Mouse (Mus musculus): Measurements from ENCODE around the gene Tsga10ip. TPM values are rescaled to one million over a fixed set of nuclear protein-coding genes. Genes with fewer than 3 reads are reported as not detected.

Gene Tsga10ip
- total and polyA plus RNA-seq, 2 experiments from 2014 or later = 0.08 to 0.43 TPM

DNA sequence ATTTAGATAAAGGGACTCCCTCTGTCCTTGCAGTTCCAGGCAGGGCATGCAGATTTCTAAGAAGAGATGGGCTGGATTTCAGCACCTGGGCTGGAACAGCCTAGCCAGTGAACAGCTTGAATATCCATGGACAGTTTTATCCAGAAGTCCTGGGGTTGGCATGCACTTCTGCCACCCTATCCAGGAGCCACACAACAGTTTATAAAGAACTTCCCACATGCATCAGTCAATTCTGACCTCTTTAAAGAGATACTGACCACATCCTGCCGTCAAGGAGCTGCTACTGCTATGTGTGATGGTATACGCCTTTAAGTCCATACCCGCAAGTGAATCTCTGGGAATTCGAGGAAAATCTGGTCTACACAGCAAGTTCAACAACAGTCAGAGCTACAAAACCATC, 26.9 kb upstream of the Tsga10ip start:
- no peaks in the 10 kb centered on the region for H3K4me1 ChIP-seq (ENCODE audit: insufficient read depth)
- TF ChIP-seq CTCF (IDR thresholded peaks at IDR 0.05; ENCODE audit: low read depth) = no peak
- WGBS = 86% methylated on average over 4 of the region's 4 CpGs
- DNase-seq (no peak), ATAC-seq (no peak)
- no peak overlapping the region for H3K4me2 ChIP-seq (ENCODE audit: low read depth)
- peaks cover 14% of the 10 kb centered on the region; the same call in 1 of the 2 replicates for H3K36me3 ChIP-seq (ENCODE audit: insufficient read depth)
- H3K27me3 ChIP-seq (ENCODE audit: insufficient read depth, low read length) = no peaks in the 10 kb centered on the region
- H3K27ac ChIP-seq (ENCODE audit: low read depth, low read length) = no peak overlapping the region
- H3K4me3 ChIP-seq (ENCODE audit: low read depth, low read length) = no peak overlapping the region
- H3K9ac ChIP-seq = no peak overlapping the region
- no peaks in the 10 kb centered on the region for H3K9me3 ChIP-seq (ENCODE audit: low read length)

DNA sequence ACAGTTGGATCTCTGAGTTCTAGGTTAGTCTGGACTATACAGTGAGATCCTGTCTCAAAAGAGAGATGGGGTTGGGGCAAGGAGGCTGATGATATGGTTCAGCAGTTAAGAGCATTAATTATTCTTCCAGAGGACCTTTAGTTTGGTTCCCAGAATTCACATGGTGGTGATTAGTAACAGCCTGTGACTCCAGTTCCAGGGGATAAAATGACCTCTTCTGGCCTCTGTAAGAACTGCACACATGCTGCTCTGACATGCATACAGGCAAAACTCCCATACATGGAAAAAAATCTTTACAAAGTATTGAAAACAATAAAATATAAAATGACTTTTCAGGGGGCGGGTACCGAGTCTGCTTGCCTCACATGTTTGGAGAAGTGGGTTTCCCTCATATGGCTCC, 25.8 kb upstream of the Tsga10ip start:
- Histone ChIP-seq H3K4me2 (ENCODE audit: low read depth) (no peak overlapping the region), H3K27ac (ENCODE audit: low read depth, low read length) (no peak overlapping the region), H3K4me3 (ENCODE audit: low read depth, low read length) (no peak overlapping the region), H3K27me3 (ENCODE audit: insufficient read depth, low read length) (no peaks in the 10 kb centered on the region), H3K9ac (no peak overlapping the region), H3K36me3 (ENCODE audit: insufficient read depth) (peaks cover 14% of the 10 kb centered on the region; the same call in 1 of the 2 replicates), H3K9me3 (ENCODE audit: low read length) (no peaks in the 10 kb centered on the region), H3K4me1 (ENCODE audit: insufficient read depth) (peaks cover 7% of the 10 kb centered on the region; the same call in 1 of the 2 replicates)
- DNase-seq = no peak
- 90% methylated on average over 2 of the region's 2 CpGs for WGBS
- TF ChIP-seq CTCF (IDR thresholded peaks at IDR 0.05; ENCODE audit: low read depth) = peak; percentile 52
- ATAC-seq = no peak

DNA sequence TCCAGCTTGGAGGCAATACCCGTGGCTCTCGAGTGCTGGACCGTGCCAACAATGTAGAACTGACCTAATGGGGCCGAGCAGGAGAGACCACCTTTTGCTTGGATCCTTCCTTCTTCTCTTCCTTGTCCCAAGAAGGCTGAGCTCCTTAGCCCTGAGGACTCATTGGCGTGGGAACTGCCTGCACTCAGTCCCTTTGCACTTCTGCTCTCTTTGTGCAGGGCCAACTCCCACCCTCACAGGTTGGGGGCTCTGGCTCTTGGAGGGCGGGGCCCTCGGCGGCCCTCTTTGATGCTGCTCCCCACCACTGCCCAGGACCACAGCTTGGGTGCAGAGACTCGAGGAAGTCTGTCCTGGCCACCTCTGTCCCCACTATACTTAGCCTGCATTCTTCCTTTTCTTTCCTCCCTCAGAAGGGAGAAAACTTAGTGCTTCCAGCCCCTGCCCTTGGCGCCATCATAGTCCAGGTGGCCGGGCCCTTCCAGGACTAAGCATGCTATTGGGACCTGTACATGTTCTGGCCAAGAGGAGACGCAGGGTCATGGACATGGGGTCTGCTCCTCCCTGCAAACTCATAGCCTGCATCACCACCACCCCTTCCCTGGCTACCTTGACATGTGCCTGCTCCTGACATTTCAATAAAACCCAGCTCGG, 24.4 kb upstream of the Tsga10ip start:
- ATAC-seq (no peak), DNase-seq (no peak)
- Histone ChIP-seq H3K4me1 (ENCODE audit: insufficient read depth) (peaks cover 8% of the 10 kb centered on the region; the same call in 1 of the 2 replicates), H3K27me3 (ENCODE audit: insufficient read depth, low read length) (no peaks in the 10 kb centered on the region), H3K9me3 (ENCODE audit: low read length) (no peaks in the 10 kb centered on the region), H3K4me3 (ENCODE audit: low read depth, low read length) (no peak overlapping the region), H3K9ac (no peak overlapping the region), H3K36me3 (ENCODE audit: insufficient read depth) (peaks cover 24% of the 10 kb centered on the region), H3K4me2 (ENCODE audit: low read depth) (no peak overlapping the region), H3K27ac (ENCODE audit: low read depth, low read length) (no peak overlapping the region)
- no peak for TF ChIP-seq CTCF (IDR thresholded peaks at IDR 0.05; ENCODE audit: low read depth)
- WGBS = 92% methylated on average over 13 of the region's 13 CpGs

DNA sequence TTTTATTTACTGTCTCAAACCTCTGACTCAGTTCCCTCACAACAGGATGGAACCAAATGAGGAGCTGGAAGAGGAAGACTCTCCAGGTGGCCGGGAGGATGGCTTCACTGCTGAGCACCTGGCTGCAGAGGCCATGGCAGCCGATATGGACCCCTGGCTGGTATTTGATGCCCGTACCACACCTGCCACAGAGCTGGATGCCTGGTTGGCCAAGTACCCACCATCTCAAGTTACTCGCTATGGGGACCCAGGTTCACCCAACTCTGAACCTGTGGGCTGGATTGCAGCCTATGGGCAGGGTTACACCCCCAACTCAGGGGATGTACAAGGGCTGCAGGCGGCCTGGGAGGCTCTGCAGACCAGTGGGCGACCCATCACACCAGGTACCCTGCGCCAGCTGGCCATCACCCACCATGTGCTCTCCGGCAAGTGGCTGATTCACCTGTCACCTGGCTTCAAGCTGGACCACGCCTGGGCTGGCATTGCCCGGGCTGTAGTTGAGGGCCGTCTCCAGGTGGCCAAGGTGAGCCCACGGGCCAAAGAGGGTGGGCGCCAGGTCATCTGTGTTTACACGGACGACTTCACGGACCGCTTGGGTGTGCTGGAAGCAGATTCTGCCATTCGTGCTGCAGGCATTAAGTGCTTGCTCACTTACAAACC, 23.7 kb upstream of the Tsga10ip start:
- no peaks in the 10 kb centered on the region for H3K9me3 ChIP-seq (ENCODE audit: low read length)
- peaks cover 27% of the 10 kb centered on the region for H3K36me3 ChIP-seq (ENCODE audit: insufficient read depth)
- peak overlapping the region; percentile 58 for H3K4me3 ChIP-seq (ENCODE audit: low read depth, low read length)
- H3K9ac ChIP-seq = peak overlapping the region; percentile 83
- no peaks in the 10 kb centered on the region for H3K27me3 ChIP-seq (ENCODE audit: insufficient read depth, low read length)
- peaks cover 8% of the 10 kb centered on the region; the same call in 1 of the 2 replicates for H3K4me1 ChIP-seq (ENCODE audit: insufficient read depth)
- H3K27ac ChIP-seq (ENCODE audit: low read depth, low read length) = no peak overlapping the region; the same call in 1 of the 2 replicates
- WGBS = 93% methylated on average over 18 of the region's 18 CpGs
- no peak for DNase-seq
- no peak for ATAC-seq
- peak overlapping the region; percentile 67 for H3K4me2 ChIP-seq (ENCODE audit: low read depth)
- TF ChIP-seq CTCF (IDR thresholded peaks at IDR 0.05; ENCODE audit: low read depth) = no peak

DNA sequence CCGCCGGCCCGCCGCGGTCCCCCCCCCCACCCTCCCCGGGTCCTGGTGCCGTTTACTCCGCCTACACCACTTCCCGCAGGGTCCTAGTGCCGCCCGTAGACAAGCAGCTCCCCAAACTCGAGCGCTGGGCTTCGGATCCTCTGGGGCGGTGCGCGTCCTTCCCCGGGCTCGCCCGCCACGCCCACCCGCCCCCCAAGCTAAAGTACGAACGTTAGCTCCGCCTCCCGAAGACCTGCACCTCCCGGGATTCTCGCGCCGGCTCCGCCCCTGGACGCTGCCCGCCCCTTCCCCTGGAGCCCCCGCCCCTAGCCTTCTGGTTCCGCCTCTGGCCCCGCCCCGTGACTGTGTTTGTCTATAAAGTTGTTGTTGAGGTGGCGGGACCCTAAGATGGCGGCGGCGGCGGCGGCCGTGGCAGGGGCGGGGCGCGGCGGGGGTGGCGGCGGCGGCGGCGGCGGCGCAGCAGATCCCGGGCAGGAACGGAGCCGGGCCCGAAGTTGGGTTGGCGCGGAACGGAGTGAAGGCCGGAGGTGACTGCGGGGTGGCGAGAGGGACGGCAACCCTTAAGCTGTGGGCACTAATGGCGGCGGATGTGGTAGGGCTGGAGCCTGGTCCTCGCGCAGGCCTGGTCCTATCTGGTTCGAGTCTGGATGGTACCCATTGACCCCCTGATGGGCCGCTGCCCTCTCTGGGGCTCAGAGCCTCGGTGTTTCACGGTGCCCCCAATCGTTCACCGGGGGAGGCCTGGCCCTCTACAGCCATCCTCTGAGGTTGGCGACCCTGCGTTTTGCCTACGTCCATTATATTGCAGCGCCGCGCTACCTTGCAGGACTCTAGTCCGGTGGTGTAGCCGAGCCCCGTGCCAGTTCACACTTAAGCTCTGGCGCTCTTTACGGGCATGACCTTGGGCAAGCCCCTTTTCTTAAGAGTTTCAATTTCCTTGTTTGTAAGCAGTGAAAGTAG, 22.7 kb upstream of the Tsga10ip start, which contains the start of the genes Drap1 and AI837181:
Gene Drap1 (minus strand): TSS at position 198 of the 960 bp plus-strand sequence.
Gene AI837181 (plus strand): TSS at position 363 of the 960 bp plus-strand sequence.
- H3K9ac ChIP-seq = peak within 1 kb of the TSS; percentile 83
- peak within 1 kb of the TSS; percentile 67 for H3K4me2 ChIP-seq (ENCODE audit: low read depth)
- H3K27me3 ChIP-seq (ENCODE audit: insufficient read depth, low read length) = no peaks in the 10 kb centered on the region
- 1% methylated on average over 80 of the region's 87 CpGs for WGBS
- no peak for TF ChIP-seq CTCF (IDR thresholded peaks at IDR 0.05; ENCODE audit: low read depth)
- no peaks in the 10 kb centered on the region for H3K9me3 ChIP-seq (ENCODE audit: low read length)
- DNase-seq (peak; percentile 98), ATAC-seq (peak; percentile 96)
- peak within 1 kb of the TSS; percentile 58 for H3K4me3 ChIP-seq (ENCODE audit: low read depth, low read length)
- H3K4me1 ChIP-seq (ENCODE audit: insufficient read depth) = peaks cover 8% of the 10 kb centered on the region; the same call in 1 of the 2 replicates
- peak within 1 kb of the TSS; percentile 85 for H3K27ac ChIP-seq (ENCODE audit: low read depth, low read length)
- H3K36me3 ChIP-seq (ENCODE audit: insufficient read depth) = peaks cover 36% of the 10 kb centered on the region

DNA sequence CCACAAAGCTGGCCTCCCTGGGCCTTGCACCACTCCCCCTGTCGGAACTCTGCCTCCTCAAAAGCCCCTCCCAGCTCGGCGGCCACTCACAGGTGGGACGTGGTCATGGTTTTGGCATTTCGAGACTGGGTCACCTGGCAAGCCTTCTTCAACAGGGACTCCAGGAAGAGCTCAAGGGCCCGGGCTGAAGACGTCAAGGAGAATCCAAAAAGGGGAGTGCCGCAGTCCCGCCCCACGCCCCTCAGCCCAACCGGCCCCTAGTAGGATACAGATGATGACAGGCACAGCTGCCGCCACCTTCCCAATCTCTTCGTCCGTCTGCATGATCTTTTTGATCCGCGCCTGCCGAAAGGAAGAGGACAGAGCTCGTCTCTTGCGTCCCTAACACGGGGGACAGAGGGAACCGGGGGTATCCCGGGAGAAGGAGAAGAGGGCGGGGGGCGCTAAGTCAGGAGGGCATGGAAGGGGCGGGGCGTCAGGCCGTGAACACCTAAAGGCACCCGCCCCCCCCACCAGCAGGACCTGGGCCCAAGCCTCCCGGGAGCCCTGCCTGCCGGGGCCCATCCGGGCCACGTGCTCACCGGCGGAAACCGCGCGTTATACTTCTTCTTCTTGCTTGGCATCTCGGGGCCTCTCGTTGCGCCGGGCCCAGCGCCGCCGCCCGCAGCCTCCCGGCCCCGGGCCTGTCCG, 21.9 kb upstream of the Tsga10ip start:
- WGBS = 3% methylated on average over 43 of the region's 48 CpGs
- TF ChIP-seq CTCF (IDR thresholded peaks at IDR 0.05; ENCODE audit: low read depth) = peak; percentile 37
- Histone ChIP-seq H3K4me2 (ENCODE audit: low read depth) (peak overlapping the region; percentile 67), H3K4me1 (ENCODE audit: insufficient read depth) (peaks cover 8% of the 10 kb centered on the region; the same call in 1 of the 2 replicates), H3K27me3 (ENCODE audit: insufficient read depth, low read length) (no peaks in the 10 kb centered on the region), H3K9me3 (ENCODE audit: low read length) (no peaks in the 10 kb centered on the region), H3K9ac (peak overlapping the region; percentile 83), H3K27ac (ENCODE audit: low read depth, low read length) (peak overlapping the region; percentile 85), H3K36me3 (ENCODE audit: insufficient read depth) (peaks cover 45% of the 10 kb centered on the region), H3K4me3 (ENCODE audit: low read depth, low read length) (peak overlapping the region; percentile 58)
- DNase-seq = peak; percentile 72
- peak; percentile 56 for ATAC-seq
